Mouse (Mus musculus): ENCODE data around the gene Gm43191. TPM values are rescaled to one million over a fixed set of nuclear protein-coding genes. Genes with fewer than 3 reads are reported as not detected.
A peak's percentile ranks its signal among the peaks of the same experiment; 100 is the strongest.
"Not testable (repeated sequence)": the region's sequence is repeated elsewhere in the genome, so short reads cannot be mapped to it uniquely, and the experiment has no call there.

The Gm43191 gene
- polyA plus RNA-seq, 1 experiment from 2014 or later, result not detected

DNA sequence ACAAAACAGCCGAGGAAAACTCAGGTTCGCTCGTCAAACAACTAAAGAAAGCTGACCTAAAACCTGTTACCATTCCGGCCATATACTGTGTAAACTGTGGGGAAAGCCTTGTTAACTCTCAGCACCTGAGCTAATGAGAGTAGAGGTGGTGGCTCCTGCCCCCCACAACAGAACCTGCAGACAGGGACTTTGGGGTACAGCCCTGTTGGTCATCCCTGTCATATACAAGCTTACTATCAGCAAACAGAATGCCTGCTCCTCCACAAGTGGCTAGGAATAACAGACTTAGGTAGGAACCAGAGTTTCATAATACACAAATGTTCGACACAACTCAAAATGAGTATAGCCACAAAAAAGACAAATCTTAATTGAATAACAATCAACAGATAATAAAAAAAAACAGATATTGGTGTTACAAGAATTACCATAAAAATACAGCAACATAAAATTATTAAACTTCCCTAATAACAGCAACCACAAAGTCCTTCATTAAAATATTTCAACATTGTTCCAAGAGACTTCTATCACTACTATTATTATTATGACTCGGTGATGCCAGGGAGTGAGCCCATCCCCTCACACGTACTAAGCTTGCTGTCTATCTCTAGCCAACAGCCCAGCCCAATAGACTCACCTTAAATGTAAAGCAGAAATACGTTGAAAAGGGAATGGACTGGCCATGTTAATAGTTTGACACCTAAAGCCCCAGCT is 14.1 kb upstream of the Gm43191 start:
- H3K4me2 ChIP-seq (replicated peaks; ENCODE audit: low read depth, low read length), result no peak overlapping the region
- H3K4me1 ChIP-seq (ENCODE audit: control insufficient read depth, insufficient read depth, low read length), result no peaks in the 10 kb centered on the region
- no peak for ATAC-seq (ENCODE audit: insufficient number of reproducible peaks, insufficient read depth, low FRiP score, low read depth)
- no peaks in the 10 kb centered on the region for H3K27me3 ChIP-seq (ENCODE audit: control insufficient read depth, insufficient read depth, low read length)
- H3K9me3 ChIP-seq (ENCODE audit: control insufficient read depth, low read depth, low read length), result no peaks in the 10 kb centered on the region
- no peak overlapping the region for H3K4me3 ChIP-seq (ENCODE audit: low read depth, low read length)
- H3K36me3 ChIP-seq (ENCODE audit: control insufficient read depth, insufficient read depth, low read length), result peaks cover 5% of the 10 kb centered on the region; the same call in 1 of the 2 replicates
- no peak overlapping the region for H3K27ac ChIP-seq (ENCODE audit: low read length)
- 83% methylated on average over 8 of the region's 8 CpGs for WGBS
- no peak overlapping the region for H3K9ac ChIP-seq (replicated peaks; ENCODE audit: low read depth, low read length)

DNA sequence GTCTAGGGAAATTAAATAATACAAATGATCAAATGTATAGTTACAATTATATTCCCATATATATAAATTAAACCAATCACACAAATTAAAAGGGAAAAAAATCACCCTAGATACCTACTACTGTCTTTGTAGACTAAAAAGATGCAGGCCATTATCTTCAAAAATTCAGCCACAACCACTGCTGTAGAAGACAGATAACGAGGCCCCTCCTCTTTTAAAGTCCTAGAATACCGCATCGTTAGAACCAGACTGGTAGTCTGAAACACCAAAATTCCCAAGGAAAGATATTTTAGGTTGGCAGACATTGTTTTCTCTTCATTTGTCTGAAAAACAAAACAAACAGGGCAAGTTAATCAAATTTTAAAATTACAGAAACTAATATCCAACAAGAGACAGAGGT is 13.3 kb upstream of the Gm43191 start:
- Histone ChIP-seq H3K36me3 (ENCODE audit: control insufficient read depth, insufficient read depth, low read length) (peaks cover 5% of the 10 kb centered on the region; the same call in 1 of the 2 replicates), H3K4me3 (ENCODE audit: low read depth, low read length) (no peak overlapping the region), H3K9me3 (ENCODE audit: control insufficient read depth, low read depth, low read length) (no peaks in the 10 kb centered on the region), H3K27me3 (ENCODE audit: control insufficient read depth, insufficient read depth, low read length) (no peaks in the 10 kb centered on the region), H3K27ac (ENCODE audit: low read length) (no peak overlapping the region), H3K9ac (replicated peaks; ENCODE audit: low read depth, low read length) (no peak overlapping the region), H3K4me1 (ENCODE audit: control insufficient read depth, insufficient read depth, low read length) (no peaks in the 10 kb centered on the region), H3K4me2 (replicated peaks; ENCODE audit: low read depth, low read length) (no peak overlapping the region)
- 87% methylated on average over 3 of the region's 3 CpGs for WGBS
- no peak for ATAC-seq (ENCODE audit: insufficient number of reproducible peaks, insufficient read depth, low FRiP score, low read depth)

DNA sequence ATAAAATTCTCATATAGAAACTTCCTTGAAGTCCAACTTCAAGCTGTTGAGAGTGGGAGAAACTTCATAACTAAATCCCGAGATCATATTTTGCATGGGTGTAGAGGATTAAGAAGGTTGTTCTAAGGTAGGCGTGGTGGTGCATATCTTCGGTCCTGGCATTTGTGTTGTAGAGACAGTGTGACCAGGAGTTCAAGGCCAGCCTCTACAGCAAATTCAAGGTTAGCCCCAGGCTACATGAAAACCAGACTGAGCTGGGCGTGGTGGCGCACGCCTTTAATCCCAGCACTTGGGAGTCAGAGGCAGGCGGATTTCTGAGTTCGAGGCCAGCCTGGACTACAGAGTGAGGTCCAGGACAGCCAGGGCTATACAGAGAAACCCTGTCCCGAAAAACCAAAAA is 16.8 kb downstream of the Gm43191 start:
- not testable (repeated sequence) for ATAC-seq (ENCODE audit: insufficient number of reproducible peaks, insufficient read depth, low FRiP score, low read depth); H3K36me3 ChIP-seq (ENCODE audit: control insufficient read depth, insufficient read depth, low read length); H3K9ac ChIP-seq (replicated peaks; ENCODE audit: low read depth, low read length); H3K4me1 ChIP-seq (ENCODE audit: control insufficient read depth, insufficient read depth, low read length); H3K4me3 ChIP-seq (ENCODE audit: low read depth, low read length); H3K9me3 ChIP-seq (ENCODE audit: control insufficient read depth, low read depth, low read length); H3K4me2 ChIP-seq (replicated peaks; ENCODE audit: low read depth, low read length); H3K27me3 ChIP-seq (ENCODE audit: control insufficient read depth, insufficient read depth, low read length); H3K27ac ChIP-seq (ENCODE audit: low read length)
- 90% methylated on average over 9 of the region's 9 CpGs for WGBS

DNA sequence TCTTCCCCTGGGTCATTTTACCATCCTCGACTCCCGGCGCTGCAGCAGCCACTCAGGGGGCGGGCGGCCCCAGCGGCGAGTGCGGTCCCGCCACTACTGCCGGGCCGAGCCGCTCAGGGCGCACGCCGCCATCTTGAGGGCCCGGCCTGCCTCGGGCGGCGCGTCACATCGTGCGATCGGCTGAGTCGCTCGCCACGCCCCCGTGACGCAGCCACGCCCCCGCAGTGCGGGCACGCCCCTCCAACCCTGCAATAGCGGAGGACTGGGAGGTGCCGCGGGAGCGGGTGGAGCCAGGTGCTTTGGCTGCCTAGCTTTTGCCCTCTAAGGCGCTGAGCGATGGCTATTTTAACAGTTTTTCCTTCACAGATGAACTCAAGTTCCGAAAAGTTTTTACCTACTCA is 18.6 kb downstream of the Gm43191 start, which contains the start of gene Mfsd14a:
Mfsd14a (minus strand) TSS at position 215 of the 401 bp plus-strand sequence.
- Histone ChIP-seq H3K9ac (replicated peaks; ENCODE audit: low read depth, low read length) (peak within 1 kb of the TSS; percentile 92), H3K9me3 (ENCODE audit: control insufficient read depth, low read depth, low read length) (no peaks in the 10 kb centered on the region), H3K27ac (ENCODE audit: low read length) (peak within 1 kb of the TSS; percentile 97), H3K4me2 (replicated peaks; ENCODE audit: low read depth, low read length) (peak within 1 kb of the TSS; percentile 79), H3K4me1 (ENCODE audit: control insufficient read depth, insufficient read depth, low read length) (0 out of 2 replicates have a peak, but pooled peaks cover 4% of the 10 kb centered on the region), H3K36me3 (ENCODE audit: control insufficient read depth, insufficient read depth, low read length) (no peaks in the 10 kb centered on the region), H3K4me3 (ENCODE audit: low read depth, low read length) (peak within 1 kb of the TSS; percentile 74), H3K27me3 (ENCODE audit: control insufficient read depth, insufficient read depth, low read length) (no peaks in the 10 kb centered on the region)
- peak; percentile 99 for ATAC-seq (ENCODE audit: insufficient number of reproducible peaks, insufficient read depth, low FRiP score, low read depth)
- WGBS, result under 1% methylated on average over 39 of the region's 39 CpGs

DNA sequence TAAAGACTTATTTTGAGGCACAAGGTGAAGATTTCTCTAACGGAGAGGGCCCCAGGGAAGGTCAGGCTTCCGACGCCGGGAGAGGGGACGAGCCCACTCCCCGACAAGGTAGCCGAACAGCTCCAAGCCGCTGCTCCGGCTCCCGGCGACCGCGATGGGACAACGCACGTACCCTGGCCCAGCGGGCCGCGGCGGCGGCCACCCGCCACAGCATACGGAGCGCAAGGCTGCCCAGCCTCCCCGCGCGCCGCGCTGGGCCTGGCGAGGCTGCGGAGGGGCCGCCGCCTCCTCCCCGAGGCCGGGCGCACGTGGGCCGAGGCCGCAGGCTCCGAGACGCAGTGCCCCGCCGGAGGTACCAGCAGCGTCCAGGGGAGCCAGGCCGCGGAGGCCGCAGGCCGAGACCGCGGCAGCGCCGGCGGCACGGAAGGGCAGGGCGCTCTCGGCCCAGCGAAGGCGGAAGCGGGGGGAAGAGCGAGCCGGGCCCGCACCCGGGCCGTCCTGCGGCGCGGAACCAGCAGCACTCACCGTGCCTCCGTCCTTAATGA is 19.1 kb downstream of the Gm43191 start:
- peak overlapping the region; percentile 92 for H3K9ac ChIP-seq (replicated peaks; ENCODE audit: low read depth, low read length)
- no peaks in the 10 kb centered on the region for H3K9me3 ChIP-seq (ENCODE audit: control insufficient read depth, low read depth, low read length)
- H3K4me2 ChIP-seq (replicated peaks; ENCODE audit: low read depth, low read length), result peak overlapping the region; percentile 79
- H3K27ac ChIP-seq (ENCODE audit: low read length), result peak overlapping the region; percentile 97
- peak; percentile 85 for ATAC-seq (ENCODE audit: insufficient number of reproducible peaks, insufficient read depth, low FRiP score, low read depth)
- H3K27me3 ChIP-seq (ENCODE audit: control insufficient read depth, insufficient read depth, low read length), result no peaks in the 10 kb centered on the region
- under 1% methylated on average over 45 of the region's 68 CpGs for WGBS
- H3K36me3 ChIP-seq (ENCODE audit: control insufficient read depth, insufficient read depth, low read length), result no peaks in the 10 kb centered on the region
- 0 out of 2 replicates have a peak, but pooled peaks cover 6% of the 10 kb centered on the region for H3K4me1 ChIP-seq (ENCODE audit: control insufficient read depth, insufficient read depth, low read length)
- peak overlapping the region; percentile 74 for H3K4me3 ChIP-seq (ENCODE audit: low read depth, low read length)

DNA sequence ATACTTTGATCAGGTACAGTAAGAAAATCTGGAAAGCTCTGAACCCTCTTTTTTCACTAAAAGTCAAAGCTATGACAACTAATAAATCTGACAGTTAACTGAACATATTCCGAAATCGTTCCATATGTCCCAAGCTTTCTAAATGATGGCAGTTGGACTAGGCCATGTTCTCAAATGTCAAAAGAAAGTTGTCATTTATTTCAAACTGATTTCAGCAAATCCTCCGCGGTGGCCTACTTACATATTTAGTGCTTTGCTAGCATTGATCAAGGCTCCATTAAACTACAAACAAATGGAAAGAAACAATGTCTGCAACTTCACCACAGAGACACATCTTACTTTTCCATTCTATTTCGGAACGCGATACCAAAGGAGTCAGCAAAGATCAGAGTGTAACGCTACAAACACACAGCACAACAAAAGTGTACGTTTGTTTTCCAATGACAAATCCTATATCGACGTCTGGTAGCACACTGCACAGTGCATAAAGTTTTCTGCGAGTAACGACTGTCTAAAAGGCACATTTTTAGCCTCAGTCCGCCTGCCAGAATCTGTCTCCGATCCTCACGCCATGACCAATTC is 19.7 kb downstream of the Gm43191 start:
- WGBS, result 3% methylated on average over 16 of the region's 16 CpGs
- no peak for ATAC-seq (ENCODE audit: insufficient number of reproducible peaks, insufficient read depth, low FRiP score, low read depth)
- no peaks in the 10 kb centered on the region for H3K9me3 ChIP-seq (ENCODE audit: control insufficient read depth, low read depth, low read length)

DNA sequence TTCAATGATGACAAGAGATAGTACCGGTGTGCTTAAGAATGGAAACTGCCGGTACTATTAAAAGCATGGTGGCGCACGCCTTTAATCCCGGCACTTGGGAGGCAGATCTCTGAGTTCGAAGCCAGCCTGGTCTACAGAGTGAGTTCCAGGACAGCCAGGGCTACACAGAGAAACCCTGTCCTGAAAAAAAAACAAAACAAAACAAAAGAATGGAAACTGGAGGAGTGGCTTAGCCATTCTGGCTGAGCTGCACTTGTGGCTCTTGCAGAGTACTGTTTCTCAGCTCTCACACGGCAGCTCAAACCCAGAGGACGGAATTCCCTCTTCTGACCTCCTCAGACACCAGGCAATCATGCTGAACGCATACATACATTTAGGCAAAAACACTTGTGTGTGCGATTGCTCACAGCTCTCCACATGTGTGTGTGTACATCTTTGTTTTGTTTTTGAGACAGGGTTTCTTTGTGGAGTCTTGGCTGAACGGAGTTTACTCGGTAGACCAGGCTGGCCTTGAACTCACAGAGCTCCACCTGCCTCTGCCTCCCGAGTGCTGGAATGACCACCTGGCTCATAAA is 21.1 kb downstream of the Gm43191 start:
- 0 out of 2 replicates have a peak, but pooled peaks cover 10% of the 10 kb centered on the region for H3K4me1 ChIP-seq (ENCODE audit: control insufficient read depth, insufficient read depth, low read length)
- H3K36me3 ChIP-seq (ENCODE audit: control insufficient read depth, insufficient read depth, low read length), result no peaks in the 10 kb centered on the region
- no peaks in the 10 kb centered on the region for H3K9me3 ChIP-seq (ENCODE audit: control insufficient read depth, low read depth, low read length)
- no peaks in the 10 kb centered on the region for H3K27me3 ChIP-seq (ENCODE audit: control insufficient read depth, insufficient read depth, low read length)
- ATAC-seq (ENCODE audit: insufficient number of reproducible peaks, insufficient read depth, low FRiP score, low read depth), result no peak
- no peak overlapping the region; the same call in 1 of the 2 replicates for H3K4me2 ChIP-seq (replicated peaks; ENCODE audit: low read depth, low read length)
- H3K27ac ChIP-seq (ENCODE audit: low read length), result no peak overlapping the region
- WGBS, result 80% methylated on average over 13 of the region's 13 CpGs
- H3K4me3 ChIP-seq (ENCODE audit: low read depth, low read length), result no peak overlapping the region
- no peak overlapping the region for H3K9ac ChIP-seq (replicated peaks; ENCODE audit: low read depth, low read length)

More for the DNA sequence above, 19.7 kb downstream of the Gm43191 start:
- Histone ChIP-seq H3K4me1 (ENCODE audit: control insufficient read depth, insufficient read depth, low read length) (0 out of 2 replicates have a peak, but pooled peaks cover 10% of the 10 kb centered on the region), H3K27ac (ENCODE audit: low read length) (peak overlapping the region; percentile 97), H3K4me3 (ENCODE audit: low read depth, low read length) (peak overlapping the region; percentile 74), H3K36me3 (ENCODE audit: control insufficient read depth, insufficient read depth, low read length) (no peaks in the 10 kb centered on the region), H3K27me3 (ENCODE audit: control insufficient read depth, insufficient read depth, low read length) (no peaks in the 10 kb centered on the region), H3K9ac (replicated peaks; ENCODE audit: low read depth, low read length) (peak overlapping the region; percentile 92), H3K4me2 (replicated peaks; ENCODE audit: low read depth, low read length) (peak overlapping the region; percentile 79)

DNA sequence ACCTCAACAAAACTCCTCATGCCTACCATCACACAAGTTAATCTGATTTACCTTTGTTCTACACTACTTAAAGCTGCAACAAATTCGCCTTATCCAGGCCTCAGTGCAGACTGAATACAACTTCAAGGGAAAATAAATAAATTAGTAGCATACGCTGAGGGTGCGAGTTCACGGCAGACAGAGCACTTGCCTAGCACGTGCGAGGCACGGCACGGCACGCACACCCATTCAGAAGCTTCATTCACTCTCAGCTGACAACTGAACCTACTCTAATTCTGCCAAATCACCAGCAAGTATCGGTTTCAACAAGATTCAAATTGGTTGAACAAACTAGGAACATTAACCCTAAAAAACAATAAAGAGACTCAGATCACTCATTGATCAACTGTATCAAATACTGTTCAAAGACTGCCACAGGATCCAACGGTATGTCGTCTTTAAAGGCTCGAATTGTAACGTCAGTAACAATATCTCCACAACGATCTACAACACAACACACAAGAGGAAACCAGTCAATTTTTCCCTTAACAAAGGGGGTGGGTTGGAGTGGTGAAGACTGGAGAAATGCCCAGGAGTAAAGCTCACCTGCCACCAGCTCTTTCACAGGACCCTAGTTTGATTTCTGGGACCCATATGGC is 22.0 kb downstream of the Gm43191 start:
- no peak overlapping the region for H3K4me2 ChIP-seq (replicated peaks; ENCODE audit: low read depth, low read length)
- no peak overlapping the region for H3K9ac ChIP-seq (replicated peaks; ENCODE audit: low read depth, low read length)
- no peaks in the 10 kb centered on the region for H3K27me3 ChIP-seq (ENCODE audit: control insufficient read depth, insufficient read depth, low read length)
- H3K9me3 ChIP-seq (ENCODE audit: control insufficient read depth, low read depth, low read length), result no peaks in the 10 kb centered on the region
- WGBS, result 79% methylated on average over 15 of the region's 15 CpGs
- no peak for ATAC-seq (ENCODE audit: insufficient number of reproducible peaks, insufficient read depth, low FRiP score, low read depth)
- H3K4me1 ChIP-seq (ENCODE audit: control insufficient read depth, insufficient read depth, low read length), result 0 out of 2 replicates have a peak, but pooled peaks cover 10% of the 10 kb centered on the region
- H3K36me3 ChIP-seq (ENCODE audit: control insufficient read depth, insufficient read depth, low read length), result no peaks in the 10 kb centered on the region
- H3K27ac ChIP-seq (ENCODE audit: low read length), result no peak overlapping the region
- no peak overlapping the region for H3K4me3 ChIP-seq (ENCODE audit: low read depth, low read length)
